Mouse (Mus musculus) hindbrain, embryonic 12.5 days (tissue): ENCODE results near the gene Cks1b. TPM values are rescaled to one million over a fixed set of nuclear protein-coding genes. Genes with fewer than 3 reads are reported as not detected.

ENCODE experiments used
- ATAC-seq: fragments of 200-750 bp; cut with Nextera tagmentation; 2 replicates; pipeline ENCODE4 v1.8.0; 2017; ENCODE audit warnings: moderate TSS enrichment; ENCODE audit not compliant: low FRiP score
- H3K27ac ChIP-seq: fragments of 300-500 bp; sonication (generic); 2 replicates; pipeline ENCODE4 v1.5.1; 2016; ENCODE audit warnings: mild to moderate bottlenecking
- H3K27me3 ChIP-seq: fragments of 300-500 bp; sonication (generic); 2 replicates; pipeline ENCODE4 v1.6.1; 2016; ENCODE audit warnings: mild to moderate bottlenecking
- H3K36me3 ChIP-seq: fragments of 300-500 bp; sonication (generic); 2 replicates; pipeline ENCODE4 v1.6.1; 2016; ENCODE audit warnings: mild to moderate bottlenecking
- H3K4me1 ChIP-seq: fragments of 300-500 bp; sonication (generic); 2 replicates; pipeline ENCODE4 v1.6.1; 2016
- H3K4me2 ChIP-seq: fragments of 300-500 bp; sonication (generic); replicated peaks from 2 replicates; pipeline ENCODE4 v1.6.1; 2016; ENCODE audit warnings: mild to moderate bottlenecking
- H3K4me3 ChIP-seq: fragments of 300-500 bp; sonication (generic); 2 replicates; pipeline ENCODE4 v1.5.1; 2016; ENCODE audit warnings: mild to moderate bottlenecking
- H3K9ac ChIP-seq: fragments of 300-500 bp; sonication (generic); 2 replicates; pipeline ENCODE4 v1.6.1; 2016; ENCODE audit warnings: mild to moderate bottlenecking, moderate library complexity
- H3K9me3 ChIP-seq: fragments of 300-500 bp; sonication (generic); replicated peaks from 2 replicates; pipeline ENCODE4 v1.6.1; 2016; ENCODE audit warnings: mild to moderate bottlenecking
- WGBS: fragments of 180-500 bp; shearing (Covaris S2); methylation state at CpG from one replicate; pipeline ENCODE4 v1.1.7; 2016; 5-methylcytosine and 5-hydroxymethylcytosine counted together
- polyA plus RNA-seq: library from polyadenylated mRNA; unstranded; fragments of >200 nt; fragmentation: Nextera tagmentation; extraction: Ambion mirVana; gene quantifications from 2 replicates; pipeline ENCODE4 v1.2.1, GENCODE M21; 2016

Cks1b gene
- polyA plus RNA-seq, 1 experiment from 2014 or later: 274 TPM

DNA sequence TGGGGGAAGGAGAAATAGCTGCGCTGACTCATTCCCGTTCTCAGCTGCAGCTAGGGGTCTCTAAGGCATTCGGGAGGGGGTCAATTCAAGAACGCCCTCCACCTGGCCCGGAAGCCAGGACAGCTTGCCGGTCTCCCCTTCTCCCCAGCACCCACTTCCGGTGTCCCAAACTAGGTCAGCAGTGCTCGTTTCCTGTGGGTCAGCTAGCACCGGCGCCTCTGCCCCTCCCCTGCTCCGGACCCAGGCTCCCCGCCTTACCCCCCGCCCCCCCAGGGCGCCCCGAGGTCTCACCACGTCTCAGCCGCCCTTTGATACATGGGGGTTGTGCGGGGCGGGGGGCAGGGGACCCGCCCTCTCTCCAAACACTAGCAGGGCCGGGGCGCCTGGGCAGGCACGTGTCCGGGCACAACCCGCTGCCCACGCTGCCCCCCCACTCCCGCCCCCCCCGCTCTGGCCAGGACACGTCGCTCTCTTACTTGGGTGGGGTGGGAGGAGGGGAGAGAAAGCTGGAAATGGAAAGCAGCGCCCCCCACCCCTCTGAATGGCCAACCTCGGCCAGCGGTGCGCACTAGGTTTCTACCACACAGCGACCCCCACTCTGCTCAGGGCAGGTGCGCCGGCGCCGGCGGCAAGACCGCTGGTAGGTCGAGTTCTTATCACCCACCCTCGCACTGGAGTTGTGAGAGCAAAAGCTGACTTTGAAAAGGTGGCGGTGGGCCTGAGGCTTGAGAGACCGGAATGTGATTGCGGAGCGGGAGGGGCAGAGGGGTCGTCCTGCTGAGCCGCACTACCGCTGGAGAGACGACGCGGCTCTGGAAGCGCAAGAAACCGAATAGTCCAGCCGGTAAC is 26.3 kb downstream of the Cks1b start:
- peak overlapping the region; percentile 68 for H3K9ac ChIP-seq
- WGBS: under 1% methylated on average over 50 of the region's 56 CpGs
- H3K36me3 ChIP-seq: no peaks in the 10 kb centered on the region
- H3K9me3 ChIP-seq: no peaks in the 10 kb centered on the region
- H3K4me1 ChIP-seq: peaks cover 64% of the 10 kb centered on the region
- H3K4me2 ChIP-seq: peak overlapping the region; percentile 100
- peaks cover 46% of the 10 kb centered on the region for H3K27me3 ChIP-seq
- H3K27ac ChIP-seq: no peak overlapping the region
- peak overlapping the region; percentile 55 for H3K4me3 ChIP-seq
- ATAC-seq: no peak

GRCm38 (mm10) chr3:89390699-89391662 is 27.2 kb downstream of the Cks1b start:
- Histone ChIP-seq H3K36me3 (no peaks in the 10 kb centered on the region), H3K9me3 (no peaks in the 10 kb centered on the region), H3K9ac (peak overlapping the region; percentile 68), H3K4me1 (peaks cover 57% of the 10 kb centered on the region), H3K27ac (no peak overlapping the region), H3K4me3 (peak overlapping the region; percentile 55), H3K4me2 (peak overlapping the region; percentile 100), H3K27me3 (peaks cover 42% of the 10 kb centered on the region)
- no peak for ATAC-seq
- WGBS: 10% methylated on average over 17 of the region's 19 CpGs

GRCm38 (mm10) chr3:89390111-89390515 is 28.1 kb downstream of the Cks1b start:
- H3K27me3 ChIP-seq: peaks cover 35% of the 10 kb centered on the region
- no peaks in the 10 kb centered on the region for H3K9me3 ChIP-seq
- no peak overlapping the region for H3K4me3 ChIP-seq
- no peaks in the 10 kb centered on the region for H3K36me3 ChIP-seq
- 46% methylated on average over 4 of the region's 5 CpGs for WGBS
- ATAC-seq: no peak
- H3K9ac ChIP-seq: no peak overlapping the region
- peaks cover 48% of the 10 kb centered on the region for H3K4me1 ChIP-seq
- H3K27ac ChIP-seq: no peak overlapping the region
- no peak overlapping the region for H3K4me2 ChIP-seq

DNA sequence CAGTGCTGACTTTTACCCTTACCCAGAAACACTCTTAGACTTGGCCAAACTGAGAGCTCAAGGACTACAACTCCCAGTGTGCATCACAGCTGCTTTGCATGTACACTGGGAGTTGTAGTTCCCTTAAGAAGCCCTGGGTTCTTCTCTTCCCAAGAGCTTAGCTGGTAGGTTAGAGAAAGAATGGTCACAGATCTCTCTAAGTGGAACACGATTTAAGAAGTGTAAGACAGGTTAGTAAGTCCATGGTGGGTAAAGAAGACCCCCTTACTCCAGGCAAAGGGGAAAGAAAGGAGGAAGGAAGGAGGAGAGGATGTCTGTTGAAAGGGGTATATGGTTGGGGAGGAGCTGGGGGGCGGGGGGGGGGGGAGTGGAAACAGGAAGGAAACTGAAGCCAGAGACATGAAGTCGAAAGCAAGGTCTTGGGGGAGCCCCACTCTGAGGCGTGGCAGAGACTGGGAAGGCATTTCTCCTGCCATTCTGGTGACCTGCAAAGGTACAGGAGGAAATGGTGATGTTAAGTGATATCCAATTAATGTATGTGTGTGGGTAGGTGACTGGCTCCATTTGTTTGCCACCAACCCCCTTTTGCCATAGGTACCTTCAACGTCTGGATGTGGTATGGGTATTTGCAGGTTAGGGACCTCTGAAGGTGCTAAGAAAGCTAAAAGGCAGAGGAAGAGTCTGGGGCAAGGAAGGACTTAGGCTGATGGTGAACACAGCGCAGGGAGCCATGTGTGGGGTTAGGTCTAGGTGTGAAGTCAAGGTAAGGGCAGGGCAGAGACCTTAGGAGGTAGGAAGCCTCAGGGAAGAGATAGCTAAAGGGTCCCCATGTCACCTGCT is 29.1 kb downstream of the Cks1b start:
- Histone ChIP-seq H3K4me1 (peaks cover 39% of the 10 kb centered on the region), H3K9ac (no peak overlapping the region), H3K4me2 (no peak overlapping the region), H3K27ac (no peak overlapping the region), H3K36me3 (no peaks in the 10 kb centered on the region), H3K9me3 (no peaks in the 10 kb centered on the region), H3K27me3 (peaks cover 32% of the 10 kb centered on the region), H3K4me3 (no peak overlapping the region)
- WGBS: 74% methylated on average over 5 of the region's 6 CpGs
- no peak for ATAC-seq

DNA sequence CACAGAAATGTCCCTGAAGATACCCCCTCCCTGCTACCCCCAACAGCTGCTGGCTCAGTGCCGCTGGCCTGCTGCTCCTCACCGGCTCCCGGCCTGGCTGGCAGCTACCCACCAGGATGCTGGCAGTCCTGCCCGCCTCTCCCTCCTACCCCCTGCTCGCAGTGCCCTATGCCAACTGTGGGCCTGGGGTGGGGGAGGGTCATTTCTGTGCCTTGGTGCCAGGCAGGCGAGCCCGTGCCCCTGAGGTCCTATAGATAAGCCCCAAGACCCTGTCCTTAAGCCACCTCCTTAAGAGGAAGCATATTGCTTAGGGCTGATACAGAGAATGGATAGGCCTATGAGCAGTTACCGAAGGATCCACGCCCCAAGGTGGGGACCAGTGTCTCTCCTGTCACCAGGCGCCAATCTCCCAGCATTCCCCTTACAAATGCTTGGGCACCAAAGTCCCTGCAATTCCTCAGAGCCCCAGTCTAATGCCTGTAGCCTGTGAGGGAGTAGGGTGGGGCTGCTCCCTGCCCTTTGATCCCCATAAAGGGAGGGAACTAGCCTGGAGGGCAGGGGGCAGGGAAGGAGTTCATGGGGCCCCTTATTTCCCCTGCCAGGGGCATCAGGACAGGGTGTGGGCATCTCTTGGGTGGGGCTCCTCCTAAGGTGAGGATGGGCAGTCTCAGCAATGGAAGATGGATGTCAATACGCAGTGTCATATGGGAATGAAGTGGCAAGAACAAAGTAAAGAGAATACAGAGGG is 29.9 kb downstream of the Cks1b start:
- 0 out of 2 replicates have a peak overlapping the region, but pooled peaks have one; percentile 11 for H3K4me2 ChIP-seq
- WGBS: 73% methylated on average over 11 of the region's 11 CpGs
- ATAC-seq: no peak
- no peak overlapping the region for H3K9ac ChIP-seq
- no peak overlapping the region for H3K4me3 ChIP-seq
- H3K27me3 ChIP-seq: peaks cover 32% of the 10 kb centered on the region
- peaks cover 36% of the 10 kb centered on the region for H3K4me1 ChIP-seq
- H3K36me3 ChIP-seq: no peaks in the 10 kb centered on the region
- no peak overlapping the region for H3K27ac ChIP-seq
- H3K9me3 ChIP-seq: no peaks in the 10 kb centered on the region

GRCm38 (mm10) chr3:89387632-89388031 is 30.6 kb downstream of the Cks1b start:
- H3K9ac ChIP-seq: no peak overlapping the region
- no peaks in the 10 kb centered on the region for H3K36me3 ChIP-seq
- no peaks in the 10 kb centered on the region for H3K9me3 ChIP-seq
- no peak overlapping the region for H3K4me2 ChIP-seq
- ATAC-seq: no peak
- peaks cover 29% of the 10 kb centered on the region for H3K4me1 ChIP-seq
- H3K27ac ChIP-seq: no peak overlapping the region
- H3K4me3 ChIP-seq: no peak overlapping the region
- peaks cover 28% of the 10 kb centered on the region for H3K27me3 ChIP-seq
- 71% methylated on average over 11 of the region's 11 CpGs for WGBS

GRCm38 (mm10) chr3:89386438-89387420 is 31.5 kb downstream of the Cks1b start:
- Histone ChIP-seq H3K27me3 (peaks cover 19% of the 10 kb centered on the region), H3K4me3 (no peak overlapping the region), H3K9ac (no peak overlapping the region), H3K27ac (no peak overlapping the region), H3K4me2 (no peak overlapping the region), H3K4me1 (peaks cover 20% of the 10 kb centered on the region), H3K36me3 (no peaks in the 10 kb centered on the region), H3K9me3 (no peaks in the 10 kb centered on the region)
- 50% methylated on average over 17 of the region's 17 CpGs for WGBS
- ATAC-seq: no peak

DNA sequence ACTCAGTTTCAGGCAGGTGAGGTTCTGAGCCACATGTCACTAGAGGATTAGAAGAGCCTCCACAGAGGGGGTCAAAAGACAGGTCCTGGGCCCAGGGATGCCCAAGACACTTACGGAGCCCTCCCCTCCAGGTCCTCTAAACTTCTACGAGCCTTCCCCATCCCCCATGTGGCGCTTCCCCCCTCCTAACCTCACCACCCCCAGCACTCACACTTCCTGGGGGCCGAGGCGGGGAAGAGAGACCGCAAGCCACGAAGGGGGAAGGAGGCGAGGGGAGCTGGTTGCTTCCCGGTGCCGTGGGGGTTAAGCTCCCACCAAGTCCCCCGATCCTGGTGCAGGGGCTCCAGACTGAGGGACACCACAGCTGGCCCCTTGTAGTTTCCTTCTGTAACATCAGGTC is 32.7 kb downstream of the Cks1b start:
- no peak overlapping the region for H3K4me2 ChIP-seq
- H3K27me3 ChIP-seq: peaks cover 8% of the 10 kb centered on the region
- H3K9ac ChIP-seq: no peak overlapping the region
- WGBS: 42% methylated on average over 10 of the region's 11 CpGs
- no peaks in the 10 kb centered on the region for H3K9me3 ChIP-seq
- ATAC-seq: no peak
- H3K36me3 ChIP-seq: no peaks in the 10 kb centered on the region
- peaks cover 7% of the 10 kb centered on the region for H3K4me1 ChIP-seq
- no peak overlapping the region for H3K4me3 ChIP-seq
- H3K27ac ChIP-seq: no peak overlapping the region

GRCm38 (mm10) chr3:89384331-89385076 is 33.7 kb downstream of the Cks1b start:
- 74% methylated on average over 12 of the region's 12 CpGs for WGBS
- no peaks in the 10 kb centered on the region for H3K9me3 ChIP-seq
- H3K4me1 ChIP-seq: 0 out of 2 replicates have a peak, but pooled peaks cover 4% of the 10 kb centered on the region
- no peaks in the 10 kb centered on the region for H3K27me3 ChIP-seq
- H3K9ac ChIP-seq: peak overlapping the region; percentile 35; the same call in 1 of the 2 replicates
- H3K36me3 ChIP-seq: no peaks in the 10 kb centered on the region
- no peak overlapping the region for H3K4me3 ChIP-seq
- no peak overlapping the region for H3K4me2 ChIP-seq
- no peak overlapping the region for H3K27ac ChIP-seq
- no peak for ATAC-seq
